Mouse (Mus musculus) lung, postnatal 0 days (tissue): Measurements from ENCODE around the gene Ranbp3.

Source experiments
- CTCF ChIP-seq: IDR thresholded peaks from 2 replicates; pipeline ENCODE4 v1.5.1; 2016; ENCODE audit warnings: antibody characterized with exemption, mild to moderate bottlenecking
- EP300 ChIP-seq: IDR thresholded peaks from 2 replicates; pipeline ENCODE4 v1.6.1; 2016; ENCODE audit warnings: antibody characterized with exemption, mild to moderate bottlenecking, control low read depth

DNA sequence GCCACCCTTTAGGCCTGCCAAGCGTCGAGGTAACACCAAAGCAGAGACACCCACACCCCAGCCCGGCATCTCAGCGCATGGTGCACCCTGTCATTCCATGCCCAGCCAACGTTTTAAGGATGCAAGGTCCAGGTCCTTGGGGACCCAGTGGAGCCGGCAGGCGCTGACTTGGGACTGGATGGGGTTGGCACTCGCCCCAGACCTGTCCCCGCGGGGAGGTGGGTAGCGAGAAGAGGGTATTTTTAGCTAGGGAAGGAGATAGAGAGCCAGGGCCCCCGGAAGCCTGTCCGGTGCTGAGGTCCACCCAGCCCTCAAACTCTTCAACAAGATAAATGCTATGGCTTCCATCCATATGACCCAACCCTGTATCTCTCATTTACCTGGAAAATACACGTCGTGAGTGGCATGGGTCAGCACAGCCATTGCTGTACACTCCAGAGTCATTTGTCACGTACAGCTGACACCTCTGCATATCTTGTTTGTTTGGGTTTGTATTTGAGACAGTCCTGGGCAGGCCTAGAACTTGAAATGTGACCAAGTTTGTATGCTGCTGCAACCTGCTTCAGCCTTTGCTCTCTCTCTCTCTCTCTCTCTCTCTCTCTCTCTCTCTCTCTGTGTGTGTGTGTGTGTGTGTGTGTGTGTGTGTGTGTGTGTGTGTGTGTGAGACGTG lies 67.2 kb downstream of the Ranbp3 start:
- TF ChIP-seq CTCF = no peak
- TF ChIP-seq EP300 = no peak
